Mouse (Mus musculus) lung, postnatal 0 days (tissue): ENCODE measurements around the gene Cdx2. TPM values are rescaled to one million over a fixed set of nuclear protein-coding genes. Genes with fewer than 3 reads are reported as not detected.
A peak's percentile ranks its signal among the peaks of the same experiment; 100 is the strongest.

Experiments used
- ATAC-seq: fragments of 200-750 bp; cut with Nextera tagmentation; 2 replicates; pipeline ENCODE4 v1.8.0; 2017; ENCODE audit warnings: moderate library complexity
- DNase-seq: peaks from one replicate; pipeline ENCODE4 v3.0.0-alpha.2; 2016; ENCODE audit warnings: low spot score
- H3K27ac ChIP-seq: fragments of 300-500 bp; sonication (generic); 2 replicates; pipeline ENCODE4 v1.5.1; 2014; ENCODE audit warnings: antibody characterized with exemption, mild to moderate bottlenecking, low read length, mixed read lengths
- H3K27me3 ChIP-seq: fragments of 300-500 bp; sonication (generic); replicated peaks from 2 replicates; pipeline ENCODE4 v1.6.1; 2014; ENCODE audit warnings: low read length, mixed read lengths; ENCODE audit not compliant: insufficient read depth
- H3K36me3 ChIP-seq: fragments of 300-500 bp; sonication (generic); 2 replicates; pipeline ENCODE4 v1.6.1; 2014; ENCODE audit warnings: low read length, mixed read lengths; ENCODE audit not compliant: insufficient read depth
- H3K4me1 ChIP-seq: fragments of 300-500 bp; sonication (generic); 2 replicates; pipeline ENCODE4 v1.6.1; 2014; ENCODE audit warnings: antibody characterized with exemption, low read depth, low read length, mixed read lengths; ENCODE audit not compliant: insufficient read depth
- H3K4me2 ChIP-seq: fragments of 300-500 bp; sonication (generic); replicated peaks from 2 replicates; pipeline ENCODE4 v1.6.1; 2014; ENCODE audit warnings: low read depth, mild to moderate bottlenecking, low read length, moderate library complexity, mixed read lengths
- H3K4me3 ChIP-seq: fragments of 300-500 bp; sonication (generic); 2 replicates; pipeline ENCODE4 v1.5.1; 2014; ENCODE audit warnings: low read depth, low read length
- H3K9ac ChIP-seq: fragments of 300-500 bp; sonication (generic); replicated peaks from 2 replicates; pipeline ENCODE4 v1.6.1; 2014; ENCODE audit warnings: low read depth, mild to moderate bottlenecking
- H3K9me3 ChIP-seq: fragments of 300-500 bp; sonication (generic); 2 replicates; pipeline ENCODE4 v1.6.1; 2016; ENCODE audit warnings: low read length, mixed read lengths
- CTCF ChIP-seq: IDR thresholded peaks from 2 replicates; pipeline ENCODE4 v1.5.1; 2016; ENCODE audit warnings: antibody characterized with exemption, mild to moderate bottlenecking
- EP300 ChIP-seq: IDR thresholded peaks from 2 replicates; pipeline ENCODE4 v1.6.1; 2016; ENCODE audit warnings: antibody characterized with exemption, mild to moderate bottlenecking, control low read depth
- WGBS: fragments of 180-500 bp; shearing (Covaris S2); extraction: QIAGEN DNeasy Blood & Tissue Kit; methylation state at CpG from one replicate; pipeline ENCODE4 v1.1.7; 2014; 5-methylcytosine and 5-hydroxymethylcytosine counted together
- polyA plus RNA-seq: library from polyadenylated mRNA; unstranded; fragments of >200 nt; fragmentation: Nextera tagmentation; extraction: Ambion mirVana; gene quantifications from 2 replicates; pipeline ENCODE4 v1.2.1, GENCODE M21; 2015

Cdx2 gene
- polyA plus RNA-seq, 1 experiment from 2014 or later: not detected

DNA sequence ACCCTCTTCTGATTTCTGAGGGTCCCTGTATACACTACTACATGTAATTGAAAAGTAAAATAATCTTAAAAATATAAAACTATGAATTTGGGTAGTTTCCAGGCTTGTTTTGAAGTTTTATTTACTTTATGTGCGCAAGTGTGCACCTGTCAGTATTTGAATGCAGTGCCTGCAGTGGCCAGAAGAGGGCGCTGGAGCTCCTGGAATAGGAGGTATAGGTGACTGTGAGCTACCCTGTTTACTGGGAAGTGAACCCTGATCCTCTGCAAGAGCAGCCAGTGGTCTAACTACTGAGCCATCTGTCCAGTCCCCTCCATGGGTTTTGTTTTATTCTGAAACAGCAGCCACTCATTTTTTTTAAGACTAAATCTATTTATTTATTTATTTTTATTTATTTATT, 24.5 kb upstream of the Cdx2 start:
- WGBS: 38% methylated on average over 2 of the region's 2 CpGs
- H3K4me2 ChIP-seq: no peak overlapping the region
- no peaks in the 10 kb centered on the region for H3K27me3 ChIP-seq
- DNase-seq: peak; percentile 32
- H3K9me3 ChIP-seq: no peaks in the 10 kb centered on the region
- no peak overlapping the region for H3K4me3 ChIP-seq
- TF ChIP-seq CTCF (peak; percentile 67), EP300 (no peak)
- H3K4me1 ChIP-seq: no peaks in the 10 kb centered on the region
- no peak for ATAC-seq
- H3K9ac ChIP-seq: no peak overlapping the region
- H3K36me3 ChIP-seq: no peaks in the 10 kb centered on the region
- H3K27ac ChIP-seq: no peak overlapping the region

DNA sequence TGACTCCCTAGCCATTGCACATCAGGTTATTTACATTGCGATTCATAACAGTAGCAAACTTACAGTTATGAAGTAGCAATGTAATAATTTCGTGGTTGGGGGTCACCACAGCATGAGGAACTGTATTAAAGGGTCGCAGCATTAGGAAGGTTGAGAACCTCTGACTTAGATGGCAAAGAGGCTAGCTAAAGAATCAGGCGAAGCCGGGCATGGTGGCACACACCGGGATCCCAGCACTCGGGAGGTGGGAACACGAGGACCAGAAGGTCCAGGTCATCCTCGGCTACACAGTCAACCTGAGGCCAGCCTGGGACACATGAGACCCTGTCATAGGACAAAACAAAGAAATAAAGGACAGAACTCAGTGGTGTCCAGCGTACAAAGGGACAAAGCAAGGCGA, 22.9 kb upstream of the Cdx2 start:
- Histone ChIP-seq H3K4me3 (no peak overlapping the region), H3K9ac (no peak overlapping the region), H3K27ac (no peak overlapping the region), H3K27me3 (no peaks in the 10 kb centered on the region), H3K4me2 (no peak overlapping the region), H3K4me1 (no peaks in the 10 kb centered on the region), H3K9me3 (no peaks in the 10 kb centered on the region), H3K36me3 (no peaks in the 10 kb centered on the region)
- ATAC-seq (no peak), DNase-seq (no peak)
- no peak for TF ChIP-seq EP300
- TF ChIP-seq CTCF: no peak
- WGBS: 81% methylated on average over 11 of the region's 11 CpGs

DNA sequence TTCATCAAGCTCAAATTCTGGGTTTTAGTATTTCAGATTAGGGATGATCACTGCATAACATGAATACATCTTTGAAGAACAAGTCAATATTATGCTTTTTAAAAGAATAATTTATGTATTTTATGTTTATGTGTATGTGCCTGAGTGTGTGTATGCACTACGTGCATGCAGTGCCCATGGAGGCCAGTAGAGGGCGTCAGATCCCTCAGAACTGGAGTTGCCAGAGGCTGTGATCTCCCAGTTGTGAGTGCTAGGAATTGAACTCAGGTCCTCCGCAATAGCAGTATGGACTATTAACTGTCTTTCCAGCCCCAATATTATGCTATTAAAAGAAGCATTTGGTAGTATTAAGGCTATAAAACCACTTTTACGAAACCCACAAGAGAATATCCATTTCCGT, 20.6 kb upstream of the Cdx2 start:
- H3K4me3 ChIP-seq: no peak overlapping the region
- no peak overlapping the region for H3K27ac ChIP-seq
- WGBS: 91% methylated on average over 5 of the region's 5 CpGs
- TF ChIP-seq CTCF (no peak), EP300 (no peak)
- no peaks in the 10 kb centered on the region for H3K36me3 ChIP-seq
- ATAC-seq (no peak), DNase-seq (no peak)
- H3K4me2 ChIP-seq: no peak overlapping the region
- H3K9me3 ChIP-seq: no peaks in the 10 kb centered on the region
- 0 out of 2 replicates have a peak, but pooled peaks cover 3% of the 10 kb centered on the region for H3K27me3 ChIP-seq
- no peaks in the 10 kb centered on the region for H3K4me1 ChIP-seq
- no peak overlapping the region for H3K9ac ChIP-seq

DNA sequence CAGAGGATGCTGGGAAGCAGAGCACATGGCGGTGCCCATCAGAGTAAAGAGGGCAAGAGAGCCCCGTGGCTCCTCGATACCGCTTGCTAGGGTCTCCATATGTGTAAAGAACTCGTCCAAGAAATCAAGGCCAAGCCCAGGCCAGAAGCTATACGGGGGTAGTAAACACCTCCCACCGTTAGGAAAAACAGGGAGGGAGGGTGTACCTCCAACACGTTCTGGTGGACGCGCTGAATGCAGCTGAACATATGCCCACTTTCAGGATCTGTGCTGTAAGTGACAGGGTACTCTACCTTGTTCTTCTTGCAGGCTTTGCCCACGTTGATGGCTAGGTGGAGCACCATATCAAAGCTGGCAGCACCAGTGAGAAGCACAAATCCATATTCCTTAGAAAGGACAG, 18.9 kb upstream of the Cdx2 start:
- Histone ChIP-seq H3K9me3 (no peaks in the 10 kb centered on the region), H3K27me3 (0 out of 2 replicates have a peak, but pooled peaks cover 9% of the 10 kb centered on the region), H3K36me3 (no peaks in the 10 kb centered on the region), H3K4me1 (no peaks in the 10 kb centered on the region), H3K4me2 (no peak overlapping the region), H3K9ac (no peak overlapping the region), H3K27ac (no peak overlapping the region), H3K4me3 (no peak overlapping the region)
- no peak for ATAC-seq
- no peak for DNase-seq
- WGBS: 75% methylated on average over 11 of the region's 11 CpGs
- TF ChIP-seq EP300 (no peak), CTCF (no peak)

DNA sequence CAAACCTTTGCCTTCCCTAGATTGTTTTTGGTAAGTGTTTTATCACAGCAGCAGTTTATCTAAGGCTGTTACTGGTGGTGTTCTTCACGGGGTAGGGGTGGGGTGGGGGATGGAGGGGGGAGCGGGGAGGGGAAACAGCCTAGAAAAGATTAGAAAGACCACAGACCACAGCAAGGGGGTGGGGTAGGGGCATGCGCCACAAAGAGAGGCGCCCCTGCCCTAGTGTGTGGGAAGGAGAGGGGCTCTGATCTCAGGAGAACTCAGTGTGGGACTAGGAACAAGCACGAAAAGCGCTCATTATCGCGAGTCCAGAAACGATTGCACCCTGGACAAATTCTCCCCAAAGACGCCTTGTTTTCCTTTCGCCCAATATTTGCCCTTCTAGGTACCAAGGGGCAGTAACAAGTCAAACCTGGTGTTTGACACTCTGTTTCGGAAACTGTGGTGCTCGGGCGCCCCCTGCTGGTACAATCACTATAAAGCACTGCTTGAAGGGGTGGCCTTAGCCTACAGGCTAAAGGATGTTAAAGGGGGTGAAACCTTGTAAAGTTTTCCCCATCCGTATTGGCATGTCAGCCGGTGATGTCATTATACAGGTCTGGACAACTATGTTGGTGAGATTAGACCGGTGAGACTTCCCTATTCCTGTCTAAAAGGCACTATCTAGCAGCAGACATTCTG, 16.3 kb upstream of the Cdx2 start:
- peak; percentile 83 for TF ChIP-seq CTCF
- no peak for TF ChIP-seq EP300
- Histone ChIP-seq H3K36me3 (no peaks in the 10 kb centered on the region), H3K9me3 (no peaks in the 10 kb centered on the region), H3K4me3 (no peak overlapping the region), H3K27me3 (peaks cover 17% of the 10 kb centered on the region; the same call in 1 of the 2 replicates), H3K4me2 (no peak overlapping the region), H3K27ac (no peak overlapping the region), H3K4me1 (no peaks in the 10 kb centered on the region), H3K9ac (no peak overlapping the region)
- ATAC-seq: no peak; the same call in 1 of the 2 replicates
- peak; percentile 68 for DNase-seq
- WGBS: 16% methylated on average over 17 of the region's 17 CpGs

DNA sequence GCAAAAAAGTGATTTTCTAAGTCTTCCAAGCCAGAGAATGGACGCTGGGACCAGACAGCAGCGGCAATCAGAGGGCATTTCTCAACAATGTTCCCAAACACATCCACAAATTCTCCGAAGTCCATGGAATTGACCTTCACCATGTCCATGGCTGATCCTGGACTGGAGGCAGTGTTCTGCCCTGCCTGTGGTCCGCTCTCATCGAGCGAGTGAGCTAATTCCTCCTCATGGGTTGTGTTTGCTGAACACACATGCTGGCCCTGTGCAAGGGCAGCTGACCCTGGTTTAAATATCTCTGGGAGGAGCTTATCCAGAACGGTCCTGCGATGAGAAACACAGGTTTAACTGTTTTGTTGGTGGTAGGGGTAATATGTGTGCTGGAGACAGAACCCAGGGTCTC, 15.1 kb upstream of the Cdx2 start, which contains the start of gene Urad:
Urad (minus strand) TSS at position 258 of the 400 bp plus-strand sequence.
- H3K4me2 ChIP-seq: no peak within 1 kb of the TSS
- 50% methylated on average over 8 of the region's 8 CpGs for WGBS
- H3K9ac ChIP-seq: no peak within 1 kb of the TSS
- peaks cover 29% of the 10 kb centered on the region for H3K27me3 ChIP-seq
- no peaks in the 10 kb centered on the region for H3K4me1 ChIP-seq
- no peak for TF ChIP-seq EP300
- no peak for TF ChIP-seq CTCF
- DNase-seq (no peak), ATAC-seq (no peak)
- no peak within 1 kb of the TSS for H3K27ac ChIP-seq
- no peak within 1 kb of the TSS for H3K4me3 ChIP-seq
- H3K9me3 ChIP-seq: no peaks in the 10 kb centered on the region
- no peaks in the 10 kb centered on the region for H3K36me3 ChIP-seq
